Mouse (Mus musculus): ENCODE measurements around the gene Daam1. TPM values are rescaled to one million over a fixed set of nuclear protein-coding genes. Genes with fewer than 3 reads are reported as not detected.
"Not testable (repeated sequence)": the region's sequence is repeated elsewhere in the genome, so short reads cannot be mapped to it uniquely, and the experiment has no call there.

The Daam1 gene
- polyA plus RNA-seq, 2 experiments, result 10.5 to 13.3 TPM

- H3K27ac ChIP-seq, result no peak overlapping the region
- H3K9ac ChIP-seq (replicated peaks), result no peak overlapping the region; the same call in 1 of the 2 replicates
- no peak for TF ChIP-seq EP300 (IDR thresholded peaks at IDR 0.05; ENCODE audit: low read depth)
- TF ChIP-seq CTCF (IDR thresholded peaks at IDR 0.05; ENCODE audit: low read depth), result no peak
- H3K27me3 ChIP-seq (ENCODE audit: control insufficient read depth, insufficient read depth, low read length), result no peaks in the 10 kb centered on the region
- DNase-seq (ENCODE audit: low read depth in 3 of 3, low spot score in 3 of 3), result no peak
- ATAC-seq (ENCODE audit: insufficient read depth), result no peak
- no peak overlapping the region for H3K4me3 ChIP-seq (ENCODE audit: insufficient read depth in 1 of 2, low read depth in 2 of 2, low read length in 2 of 2)
- peaks cover 20 to 63% of the 10 kb centered on the region in 2 experiments for H3K4me1 ChIP-seq (replicated peaks; ENCODE audit: control insufficient read depth in 2 of 2, insufficient read depth in 2 of 2, low read length in 1 of 2)
- WGBS (ENCODE audit: insufficient replicate concordance), result 65% methylated on average over 3 of the region's 3 CpGs
- no peak overlapping the region for H3K4me2 ChIP-seq (ENCODE audit: low read depth)
- H3K9me3 ChIP-seq (ENCODE audit: control insufficient read depth, low read length), result no peaks in the 10 kb centered on the region
- no peaks in the 10 kb centered on the region for H3K36me3 ChIP-seq (replicated peaks; ENCODE audit: control insufficient read depth, insufficient read depth, low read depth)
Measured at GRCm38 (mm10) chr12:71842006-71842405, 11.1 kb downstream of the Daam1 start.

- no peak for DNase-seq (ENCODE audit: low read depth in 3 of 3, low spot score in 3 of 3)
- no peak overlapping the region for H3K4me3 ChIP-seq (ENCODE audit: insufficient read depth in 1 of 2, low read depth in 2 of 2, low read length in 2 of 2)
- no peak overlapping the region for H3K27ac ChIP-seq
- no peak overlapping the region for H3K4me2 ChIP-seq (ENCODE audit: low read depth)
- no peaks in the 10 kb centered on the region for H3K27me3 ChIP-seq (ENCODE audit: control insufficient read depth, insufficient read depth, low read length)
- H3K36me3 ChIP-seq (replicated peaks; ENCODE audit: control insufficient read depth, insufficient read depth, low read depth), result no peaks in the 10 kb centered on the region
- ATAC-seq (ENCODE audit: insufficient read depth), result no peak
- TF ChIP-seq EP300 (IDR thresholded peaks at IDR 0.05; ENCODE audit: low read depth) (no peak), CTCF (IDR thresholded peaks at IDR 0.05; ENCODE audit: low read depth) (no peak)
- no peak overlapping the region for H3K9ac ChIP-seq (replicated peaks)
- no peaks in the 10 kb centered on the region for H3K9me3 ChIP-seq (ENCODE audit: control insufficient read depth, low read length)
- H3K4me1 ChIP-seq (replicated peaks; ENCODE audit: control insufficient read depth in 2 of 2, insufficient read depth in 2 of 2, low read length in 1 of 2), result peaks cover 20 to 60% of the 10 kb centered on the region in 2 experiments
- 78% methylated on average over 2 of the region's 2 CpGs for WGBS (ENCODE audit: insufficient replicate concordance)
Measured at GRCm38 (mm10) chr12:71842588-71842987, 11.7 kb downstream of the Daam1 start.

GRCm38 (mm10) chr12:71845486-71845885 lies 14.6 kb downstream of the Daam1 start:
- WGBS (ENCODE audit: insufficient replicate concordance), result 84% methylated on average over 5 of the region's 5 CpGs
- Histone ChIP-seq H3K27ac (no peak overlapping the region), H3K4me3 (ENCODE audit: insufficient read depth in 1 of 2, low read depth in 2 of 2, low read length in 2 of 2) (no peak overlapping the region), H3K4me2 (ENCODE audit: low read depth) (no peak overlapping the region), H3K36me3 (replicated peaks; ENCODE audit: control insufficient read depth, insufficient read depth, low read depth) (no peaks in the 10 kb centered on the region), H3K9ac (replicated peaks) (no peak overlapping the region), H3K27me3 (ENCODE audit: control insufficient read depth, insufficient read depth, low read length) (no peaks in the 10 kb centered on the region), H3K9me3 (ENCODE audit: control insufficient read depth, low read length) (no peaks in the 10 kb centered on the region), H3K4me1 (replicated peaks; ENCODE audit: control insufficient read depth in 2 of 2, insufficient read depth in 2 of 2, low read length in 1 of 2) (peaks cover 6 to 39% of the 10 kb centered on the region in 2 experiments)
- ATAC-seq (ENCODE audit: insufficient read depth) (no peak), DNase-seq (ENCODE audit: low read depth in 3 of 3, low spot score in 3 of 3) (no peak)
- TF ChIP-seq CTCF (IDR thresholded peaks at IDR 0.05; ENCODE audit: low read depth) (no peak), EP300 (IDR thresholded peaks at IDR 0.05; ENCODE audit: low read depth) (no peak)

- not testable (repeated sequence) for H3K4me3 ChIP-seq (ENCODE audit: insufficient read depth in 1 of 2, low read depth in 2 of 2, low read length in 2 of 2); DNase-seq (ENCODE audit: low read depth in 3 of 3, low spot score in 3 of 3); H3K9ac ChIP-seq (replicated peaks); H3K4me2 ChIP-seq (ENCODE audit: low read depth); H3K9me3 ChIP-seq (ENCODE audit: control insufficient read depth, low read length); ATAC-seq (ENCODE audit: insufficient read depth); H3K36me3 ChIP-seq (replicated peaks; ENCODE audit: control insufficient read depth, insufficient read depth, low read depth); H3K27me3 ChIP-seq (ENCODE audit: control insufficient read depth, insufficient read depth, low read length); H3K27ac ChIP-seq
- H3K4me1 ChIP-seq (replicated peaks; ENCODE audit: control insufficient read depth in 2 of 2, insufficient read depth in 2 of 2, low read length in 1 of 2), result peaks cover 6 to 30% of the 10 kb centered on the region in 2 experiments
- WGBS (ENCODE audit: insufficient replicate concordance), result 83% methylated on average over 4 of the region's 4 CpGs
Measured at GRCm38 (mm10) chr12:71846416-71846815, 15.5 kb downstream of the Daam1 start.

- not testable (repeated sequence) for H3K36me3 ChIP-seq (replicated peaks; ENCODE audit: control insufficient read depth, insufficient read depth, low read depth); H3K4me2 ChIP-seq (ENCODE audit: low read depth); H3K27ac ChIP-seq; ATAC-seq (ENCODE audit: insufficient read depth); H3K9me3 ChIP-seq (ENCODE audit: control insufficient read depth, low read length); H3K4me3 ChIP-seq (ENCODE audit: insufficient read depth in 1 of 2, low read depth in 2 of 2, low read length in 2 of 2); H3K9ac ChIP-seq (replicated peaks); DNase-seq (ENCODE audit: low read depth in 3 of 3, low spot score in 3 of 3); H3K27me3 ChIP-seq (ENCODE audit: control insufficient read depth, insufficient read depth, low read length)
- H3K4me1 ChIP-seq (replicated peaks; ENCODE audit: control insufficient read depth in 2 of 2, insufficient read depth in 2 of 2, low read length in 1 of 2), result peaks cover 6 to 26% of the 10 kb centered on the region in 2 experiments
- 66% methylated on average over 6 of the region's 6 CpGs for WGBS (ENCODE audit: insufficient replicate concordance)
Measured at GRCm38 (mm10) chr12:71847024-71847423, 16.1 kb downstream of the Daam1 start.

All from liver, embryonic 14.5 days (tissue).